Mouse (Mus musculus) cerebellum, adult 2 months (tissue): ENCODE measurements around the gene Ccdc13. TPM values are rescaled to one million over a fixed set of nuclear protein-coding genes. Genes with fewer than 3 reads are reported as not detected.
A peak's percentile ranks its signal among the peaks of the same experiment; 100 is the strongest.

ENCODE experiments used
- DNase-seq, 2 experiments: peaks; one replicate each; pipeline ENCODE4 v3.0.0; 2021
- H3K27ac ChIP-seq: fragments of 200-500 bp; 2 replicates; pipeline ENCODE4 v1.5.1; 2012; ENCODE audit warnings: low read length, control low read depth, inconsistent platforms; ENCODE audit not compliant: insufficient read depth
- H3K27me3 ChIP-seq: fragments of 200-500 bp; 2 replicates; pipeline ENCODE4 v1.6.1; 2012; ENCODE audit warnings: inconsistent platforms, mild to moderate bottlenecking, low read length, moderate library complexity; ENCODE audit not compliant: control insufficient read depth, insufficient read depth
- H3K4me1 ChIP-seq: fragments of 200-500 bp; 2 replicates; pipeline ENCODE4 v1.6.1; 2011; ENCODE audit warnings: low read length; ENCODE audit not compliant: control insufficient read depth, insufficient read depth
- H3K4me3 ChIP-seq: fragments of 200-500 bp; replicated peaks from 2 replicates; pipeline ENCODE3; 2011; ENCODE audit warnings: mild to moderate bottlenecking, low read depth, low read length, control low read depth; ENCODE audit not compliant: insufficient read depth
- CTCF ChIP-seq: fragments of 200-500 bp; IDR thresholded peaks from 2 replicates; pipeline ENCODE4 v1.5.1; 2011; ENCODE audit warnings: low read depth, mild to moderate bottlenecking, control low read depth, low read length, moderate library complexity, borderline replicate concordance; ENCODE audit not compliant: insufficient read depth
- POLR2A ChIP-seq: fragments of 200-500 bp; IDR thresholded peaks from 2 replicates; pipeline ENCODE4 v1.6.1; 2011; ENCODE audit warnings: low read length, control low read depth, borderline replicate concordance; ENCODE audit not compliant: insufficient read depth
- WGBS: fragments of 180-500 bp; shearing (Covaris S2); methylation state at CpG from one replicate; pipeline ENCODE4 v1.1.7; 2018; 5-methylcytosine and 5-hydroxymethylcytosine counted together
- polyA plus RNA-seq: library from polyadenylated mRNA; depleted of rRNA; stranded (reverse); fragments of >200 nt; gene quantifications from 2 replicates; pipeline ENCODE4 v1.2.3, GENCODE M21; 2012

Gene Ccdc13
- polyA plus RNA-seq, 1 experiment: 18.5 TPM

DNA sequence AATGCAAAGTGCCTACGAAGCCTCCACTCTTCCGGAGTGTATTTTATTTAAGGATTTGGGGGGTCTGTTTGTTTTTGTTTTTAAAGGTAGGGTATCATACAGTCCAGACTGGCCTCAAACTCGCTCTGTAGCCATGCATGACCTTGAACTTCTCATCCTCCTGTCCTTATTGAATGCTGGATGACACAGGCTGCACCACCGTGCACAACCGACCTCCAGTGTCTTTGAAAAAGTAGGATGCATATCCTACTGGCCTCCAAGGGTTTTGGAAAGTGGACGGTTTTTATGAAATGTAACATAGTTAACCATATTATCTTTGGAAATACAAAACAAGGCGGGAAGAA lies 333 bp upstream of the Ccdc13 start:
- Histone ChIP-seq H3K4me3 (no peak overlapping the region), H3K4me1 (no peaks in the 10 kb centered on the region), H3K27me3 (no peaks in the 10 kb centered on the region), H3K27ac (no peak overlapping the region)
- WGBS: 52% methylated on average over 7 of the region's 7 CpGs
- DNase-seq: no peak
- TF ChIP-seq POLR2A (no peak), CTCF (no peak)

DNA sequence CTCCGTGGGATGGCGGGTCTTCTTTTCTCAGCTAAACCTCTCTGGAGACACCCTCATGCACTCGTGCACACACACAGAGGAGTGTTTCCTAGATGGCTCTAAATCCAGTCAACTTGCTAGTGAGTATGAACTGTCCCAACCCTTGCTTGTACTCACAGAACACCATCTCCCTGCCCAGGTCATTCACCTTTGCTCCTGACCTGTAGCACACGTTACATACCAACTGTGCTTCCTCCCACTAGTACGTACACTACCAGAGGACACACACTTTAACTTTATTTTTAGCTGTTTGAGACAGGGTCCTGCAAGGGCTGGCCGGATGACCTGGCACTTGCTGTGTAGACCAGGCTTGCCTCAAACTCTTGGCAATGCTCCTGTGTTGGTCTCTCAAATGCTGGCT lies 1.3 kb downstream of the Ccdc13 start:
- WGBS: 87% methylated on average over 6 of the region's 6 CpGs
- Histone ChIP-seq H3K27me3 (no peaks in the 10 kb centered on the region), H3K4me1 (no peaks in the 10 kb centered on the region), H3K27ac (no peak overlapping the region), H3K4me3 (no peak overlapping the region)
- no peak for TF ChIP-seq CTCF
- no peak for TF ChIP-seq POLR2A
- DNase-seq: no peak

DNA sequence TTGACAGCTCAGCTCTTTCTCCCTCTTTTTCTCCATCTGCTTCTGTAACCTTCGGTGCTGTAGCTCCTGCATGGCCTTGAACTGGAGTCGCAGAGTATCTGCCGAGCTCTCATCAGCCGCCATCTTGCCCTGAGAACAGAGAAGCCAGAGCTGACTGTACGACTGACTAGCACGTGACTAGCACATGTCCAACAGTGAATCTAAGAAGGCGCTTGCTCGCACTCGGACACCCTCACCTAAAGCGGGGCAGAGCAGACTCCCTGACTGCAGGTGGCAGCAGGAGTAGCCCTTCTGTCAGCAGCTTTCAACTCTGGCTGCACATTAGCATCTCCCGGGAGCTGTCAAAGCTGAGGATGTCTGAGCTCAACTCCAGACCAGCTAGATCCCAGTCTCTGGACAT lies 5.4 kb downstream of the Ccdc13 start:
- Histone ChIP-seq H3K4me3 (no peak overlapping the region), H3K27me3 (no peaks in the 10 kb centered on the region), H3K27ac (no peak overlapping the region), H3K4me1 (no peaks in the 10 kb centered on the region)
- no peak for TF ChIP-seq POLR2A
- no peak for TF ChIP-seq CTCF
- no peak for DNase-seq
- 84% methylated on average over 11 of the region's 11 CpGs for WGBS

DNA sequence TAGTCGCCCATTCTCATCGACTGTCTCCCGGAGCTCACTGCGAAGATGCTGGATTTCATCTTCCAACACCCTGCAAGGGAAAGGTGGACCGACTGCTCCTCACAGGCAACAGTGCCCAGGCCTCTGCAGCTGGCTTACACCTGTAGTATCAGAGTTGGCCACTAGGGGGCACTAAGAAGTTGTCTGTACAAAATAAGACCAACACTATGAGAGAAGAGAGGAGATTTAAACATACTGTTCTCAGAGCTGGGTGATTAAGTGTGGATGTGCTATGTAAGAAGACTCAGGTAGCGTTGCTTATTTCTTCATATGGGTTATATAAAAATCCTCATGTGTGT lies 8.3 kb downstream of the Ccdc13 start:
- WGBS: 21% methylated on average over 6 of the region's 6 CpGs
- TF ChIP-seq POLR2A (no peak), CTCF (peak; percentile 74)
- DNase-seq: peak; percentile 70 to 83
- no peaks in the 10 kb centered on the region for H3K4me1 ChIP-seq
- no peak overlapping the region for H3K27ac ChIP-seq
- H3K27me3 ChIP-seq: no peaks in the 10 kb centered on the region
- H3K4me3 ChIP-seq: no peak overlapping the region

DNA sequence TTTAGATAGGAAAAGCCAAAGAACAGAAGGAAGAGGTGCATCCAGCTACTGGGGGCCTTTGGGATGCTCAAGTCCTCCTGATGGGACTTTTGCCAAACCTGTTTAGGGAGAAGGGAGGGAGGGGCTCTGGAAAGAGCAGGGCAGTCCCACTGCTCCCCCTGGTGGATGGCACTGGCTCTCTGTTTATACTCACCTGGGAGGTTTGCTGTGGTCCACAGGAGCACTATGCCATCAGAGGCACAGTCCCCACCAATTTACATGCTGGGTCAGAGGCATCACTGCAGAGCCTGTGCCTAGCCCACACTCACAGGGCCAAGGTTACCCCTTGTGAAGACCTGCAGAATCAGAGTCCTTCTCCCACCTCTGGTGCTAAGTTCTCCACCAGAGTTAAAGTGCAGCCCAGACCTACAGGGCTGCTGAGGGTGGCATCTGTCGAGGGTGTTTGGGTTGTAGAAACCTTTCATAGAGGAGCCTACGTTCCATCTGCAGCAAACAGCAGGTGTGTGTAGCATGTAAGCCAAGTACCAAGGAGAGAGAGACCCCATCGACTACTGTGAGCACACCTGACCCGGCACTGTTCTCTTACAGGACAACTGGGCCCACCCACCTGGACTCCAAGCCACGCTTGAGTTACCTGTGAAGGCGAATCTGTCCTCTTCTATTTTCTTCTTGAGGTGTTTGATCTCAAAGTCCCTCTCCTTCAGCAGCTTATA lies 8.9 kb downstream of the Ccdc13 start:
- no peaks in the 10 kb centered on the region for H3K4me1 ChIP-seq
- peak; percentile 44 to 47 for DNase-seq
- TF ChIP-seq CTCF (peak; percentile 57), POLR2A (no peak)
- 64% methylated on average over 6 of the region's 6 CpGs for WGBS
- no peak overlapping the region for H3K4me3 ChIP-seq
- no peak overlapping the region for H3K27ac ChIP-seq
- no peaks in the 10 kb centered on the region for H3K27me3 ChIP-seq

DNA sequence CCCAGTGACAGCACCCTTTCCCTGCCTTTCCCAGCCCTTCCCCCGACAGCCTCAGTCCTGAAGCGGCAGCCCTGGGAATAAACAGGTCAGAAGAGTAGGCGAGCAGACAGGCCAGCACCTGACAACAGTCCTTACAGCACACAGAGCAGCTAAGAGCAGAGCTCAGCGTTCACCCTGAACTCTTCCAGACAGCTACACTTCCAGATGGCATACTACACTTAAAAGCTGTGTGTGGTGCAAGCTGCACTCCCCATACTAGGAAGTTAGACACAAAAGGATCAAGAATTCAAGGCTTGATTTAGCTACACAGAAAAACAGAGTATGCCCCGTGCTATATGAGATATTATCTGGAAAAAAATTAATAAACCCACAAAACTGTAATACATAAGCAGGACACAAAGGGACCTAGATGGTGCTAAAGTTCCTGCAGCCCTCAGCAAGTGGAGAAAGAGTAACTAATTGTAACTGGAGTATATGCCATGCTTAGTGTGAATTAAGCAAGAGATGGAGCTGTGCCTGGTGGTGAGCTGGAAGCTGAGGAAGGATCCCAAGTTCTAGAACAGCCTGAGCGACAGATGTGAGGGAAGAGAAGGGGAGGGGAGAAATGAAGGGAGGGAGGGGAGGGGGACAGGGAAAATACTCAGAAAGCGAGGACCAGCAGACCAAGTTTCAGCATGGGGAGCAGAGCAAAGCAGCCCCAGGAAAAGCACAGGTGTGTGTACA lies 9.8 kb downstream of the Ccdc13 start:
- H3K27me3 ChIP-seq: no peaks in the 10 kb centered on the region
- DNase-seq: no peak
- 66% methylated on average over 7 of the region's 7 CpGs for WGBS
- H3K27ac ChIP-seq: no peak overlapping the region
- TF ChIP-seq CTCF (no peak), POLR2A (no peak)
- H3K4me1 ChIP-seq: no peaks in the 10 kb centered on the region; the same call in 1 of the 2 replicates
- no peak overlapping the region for H3K4me3 ChIP-seq

DNA sequence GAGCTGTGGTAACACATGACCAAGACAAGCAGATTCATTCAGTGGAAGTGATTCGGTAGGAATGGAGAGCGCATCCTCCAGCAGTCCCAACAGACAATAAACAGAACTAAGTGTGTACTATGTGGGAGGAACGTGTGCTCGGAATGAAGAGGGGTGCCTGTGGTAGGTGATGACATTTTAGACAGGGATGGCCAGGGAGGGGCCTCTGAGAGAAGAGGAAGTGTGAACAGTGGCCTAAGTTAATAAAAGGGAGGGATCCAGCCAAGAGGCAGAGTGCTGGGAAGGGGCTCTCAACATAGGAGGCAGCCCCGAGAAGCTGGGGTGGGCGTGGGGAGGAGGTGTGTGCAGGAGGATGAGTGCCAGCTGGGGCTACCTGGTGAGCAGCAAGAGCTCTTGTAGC lies 10.9 kb downstream of the Ccdc13 start:
- peaks cover 9% of the 10 kb centered on the region for H3K4me1 ChIP-seq
- no peak overlapping the region for H3K27ac ChIP-seq
- no peak for TF ChIP-seq POLR2A
- TF ChIP-seq CTCF: no peak
- no peak for DNase-seq
- 71% methylated on average over 6 of the region's 6 CpGs for WGBS
- no peaks in the 10 kb centered on the region for H3K27me3 ChIP-seq
- H3K4me3 ChIP-seq: no peak overlapping the region

DNA sequence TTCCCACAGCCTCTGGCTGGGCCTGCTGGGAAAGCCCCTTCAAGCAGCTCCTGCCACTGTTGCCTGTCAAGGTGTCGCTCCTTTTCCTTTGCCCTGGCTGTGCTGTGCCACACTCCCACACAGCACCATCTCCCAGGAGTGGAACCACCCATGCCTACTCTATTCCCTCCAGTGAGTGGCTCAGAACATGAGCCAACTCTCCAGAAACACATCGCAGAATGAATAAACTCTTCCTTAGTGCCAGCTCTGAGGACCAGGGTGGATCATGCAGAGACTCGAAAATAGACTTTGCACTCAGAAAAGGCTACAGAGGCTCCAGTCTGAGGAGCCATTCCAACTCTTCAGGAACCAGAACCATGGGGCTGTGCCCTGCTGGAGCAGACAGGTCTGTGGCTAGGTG lies 12.9 kb downstream of the Ccdc13 start:
- no peak for DNase-seq
- TF ChIP-seq POLR2A (no peak), CTCF (no peak)
- no peak overlapping the region for H3K27ac ChIP-seq
- no peaks in the 10 kb centered on the region for H3K27me3 ChIP-seq
- H3K4me3 ChIP-seq: no peak overlapping the region
- 72% methylated on average over 3 of the region's 3 CpGs for WGBS
- H3K4me1 ChIP-seq: peaks cover 20% of the 10 kb centered on the region
